Mouse (Mus musculus) naive thymus-derived CD4-positive, alpha-beta T cell, adult 2 months (primary cell): ENCODE measurements at regions not wholly inside any gene's neighbourhood (a gene's known extent, or its start where the extent isn't known, plus 50 kb on each side); places are given as distances from the start of the nearest gene placed in this dataset.
A peak's percentile ranks its signal among the peaks of the same experiment; 100 is the strongest.

ENCODE experiments used
- DNase-seq: peaks from one replicate; pipeline ENCODE4 v3.0.0-alpha.2; 2011; ENCODE audit warnings: low read depth

- no peak for DNase-seq
Measured at GRCm38 (mm10) chr11:23996250-23996649, 78.6 kb downstream of the A830031A19Rik start.

GRCm38 (mm10) chr11:23994160-23994559 lies 80.7 kb downstream of the A830031A19Rik start:
- DNase-seq: no peak

- no peak for DNase-seq
Measured at GRCm38 (mm10) chr11:23987532-23988450, 87.1 kb downstream of the A830031A19Rik start.

GRCm38 (mm10) chr11:23985231-23985630 lies 89.6 kb downstream of the A830031A19Rik start:
- no peak for DNase-seq

GRCm38 (mm10) chr11:23979332-23979731 lies 84.3 kb upstream of the Papolg start:
- peak; percentile 71 for DNase-seq

GRCm38 (mm10) chr11:23978300-23978699 lies 83.2 kb upstream of the Papolg start:
- no peak for DNase-seq

- no peak for DNase-seq
Measured at GRCm38 (mm10) chr11:23977096-23977495, 82.0 kb upstream of the Papolg start.

GRCm38 (mm10) chr11:23954323-23954722 lies 59.3 kb upstream of the Papolg start:
- peak; percentile 66 for DNase-seq

- DNase-seq: no peak
Measured at GRCm38 (mm10) chr11:23945966-23946365, 50.9 kb upstream of the Papolg start.
